29 mouse cellular contexts compared by ENCODE assay signal in the genomic region with DNA sequence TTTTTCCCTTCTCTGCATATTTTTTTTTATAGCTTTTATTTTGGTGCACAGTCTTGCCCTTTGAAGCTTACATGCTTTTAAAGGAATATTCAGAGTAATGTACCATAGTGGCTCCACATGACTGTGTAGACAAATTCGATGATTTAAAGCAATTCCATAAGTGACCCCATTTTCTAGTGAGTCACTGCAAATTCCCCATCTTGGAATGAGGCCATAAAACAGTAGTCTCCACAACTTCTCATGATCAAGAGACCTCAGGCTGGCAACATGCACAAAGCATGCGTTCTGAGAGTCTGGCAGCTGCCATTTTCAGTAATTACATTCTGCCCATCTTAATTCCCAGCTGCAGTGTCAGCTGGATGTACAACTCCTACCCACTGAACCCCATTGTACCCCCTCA.
"Had no signal": no experiment of that assay in that cellular context is flagged by ENCODE, and none has a peak within 500 bp of the region (broad histone marks: within the 10 kb centered on the region; RNA-seq: fewer than 3 reads in every experiment).

No protein-coding gene starts in this region.

- H3K4me3 ChIP-seq: heart, embryonic 10.5 days; heart, embryonic 12.5 days; hindbrain, embryonic 10.5 days; hindbrain, embryonic 12.5 days; intestine, embryonic 15.5 days; kidney, embryonic 15.5 days; left cerebral cortex, adult 2 months; limb, embryonic 10.5 days; limb, embryonic 12.5 days; liver, embryonic 13.5 days; liver, embryonic 15.5 days had no signal

- DNase-seq: gastrocnemius, postnatal 10 days; gastrocnemius, postnatal 25 days; heart, adult 18-20 months; heart, postnatal 10 days; heart, postnatal 4 days; kidney, adult 2 months; kidney, adult 9 months; kidney, postnatal 14 days; kidney, postnatal 36 days; layer of hippocampus, adult 9-11 months; liver; liver, embryonic 13.5 days; liver, postnatal 0 days had no signal

- ATAC-seq: hindbrain, embryonic 16.5 days; inflammation-experienced regulatory T-cells, adult 6 months; intestine, embryonic 15.5 days; intestine, postnatal 0 days; liver, postnatal 0 days had no signal

- H3K27me3 ChIP-seq: heart, embryonic 12.5 days; hindbrain, embryonic 12.5 days; intestine, embryonic 15.5 days; kidney, embryonic 15.5 days; limb, embryonic 12.5 days; liver, embryonic 13.5 days; liver, embryonic 15.5 days had no signal

- H3K9ac ChIP-seq: heart, embryonic 12.5 days; hindbrain, embryonic 12.5 days; hindbrain, embryonic 14.5 days; intestine, embryonic 15.5 days; kidney, embryonic 15.5 days; limb, embryonic 12.5 days; liver, embryonic 13.5 days; liver, embryonic 15.5 days; liver, postnatal 0 days had no signal

- H3K4me1 ChIP-seq: heart, embryonic 10.5 days; heart, embryonic 12.5 days; hindbrain, embryonic 10.5 days; hindbrain, embryonic 12.5 days; intestine, embryonic 15.5 days; kidney, embryonic 15.5 days; limb, embryonic 10.5 days; limb, embryonic 12.5 days; liver, embryonic 13.5 days; liver, embryonic 15.5 days had no signal

- H3K4me2 ChIP-seq: heart, embryonic 12.5 days; hindbrain, embryonic 12.5 days; hindbrain, embryonic 14.5 days; intestine, embryonic 15.5 days; kidney, embryonic 15.5 days; limb, embryonic 12.5 days; liver, embryonic 11.5 days; liver, embryonic 13.5 days; liver, embryonic 15.5 days had no signal

- H3K9me3 ChIP-seq: heart, embryonic 10.5 days; heart, embryonic 12.5 days; hindbrain, embryonic 10.5 days; hindbrain, embryonic 12.5 days; intestine, embryonic 15.5 days; kidney, embryonic 15.5 days; limb, embryonic 10.5 days; limb, embryonic 12.5 days; liver, embryonic 13.5 days; liver, embryonic 15.5 days had no signal

- H3K36me3 ChIP-seq: heart, embryonic 10.5 days; heart, embryonic 12.5 days; hindbrain, embryonic 10.5 days; hindbrain, embryonic 12.5 days; intestine, embryonic 15.5 days; kidney, embryonic 15.5 days; limb, embryonic 10.5 days; limb, embryonic 12.5 days; liver, embryonic 13.5 days; liver, embryonic 15.5 days had no signal

- H3K27ac ChIP-seq: heart, embryonic 10.5 days; hindbrain, embryonic 10.5 days; hindbrain, embryonic 12.5 days; hindbrain, embryonic 14.5 days; intestine, embryonic 15.5 days; kidney, embryonic 15.5 days; kidney, postnatal 0 days; left cerebral cortex, adult 2 months; limb, embryonic 10.5 days; limb, embryonic 12.5 days; liver, embryonic 13.5 days; liver, embryonic 15.5 days had no signal
